Mouse (Mus musculus) activated CD4-positive, CD25-positive, alpha-beta regulatory T cell, adult 4 months (primary cell): Measurements from ENCODE around the gene Usp5. TPM values are rescaled to one million over a fixed set of nuclear protein-coding genes. Genes with fewer than 3 reads are reported as not detected.

Experiments used
- ATAC-seq: one replicate; pipeline ENCODE4 v1.8.0; 2017
- polyA plus RNA-seq, 2 experiments: library from polyadenylated mRNA; unstranded; fragments of 100-300 nt; shearing (Covaris generic); gene quantifications; one replicate each; pipeline ENCODE4 v1.2.1; 2017

Gene Usp5
- polyA plus RNA-seq, 2 experiments from 2014 or later, result 58.3 to 86.0 TPM

- no peak for ATAC-seq
Observed at GRCm38 (mm10) chr6:124780917-124781316, 48.4 kb downstream of the Usp5 start.

GRCm38 (mm10) chr6:124779984-124780416, 49.3 kb downstream of the Usp5 start:
- ATAC-seq, result peak; percentile 23

- ATAC-seq, result peak; percentile 92
Observed at GRCm38 (mm10) chr6:124779222-124779983, 49.9 kb downstream of the Usp5 start, which contains the start of gene Lrrc23. Gene Lrrc23 (minus strand): TSS chr6:124779727.

- ATAC-seq, result no peak
Observed at GRCm38 (mm10) chr6:124770511-124770910, 58.8 kb downstream of the Usp5 start.

GRCm38 (mm10) chr6:124770013-124770412, 59.3 kb downstream of the Usp5 start:
- no peak for ATAC-seq

GRCm38 (mm10) chr6:124769101-124769765, 60.1 kb downstream of the Usp5 start, which contains the start of gene Eno2:
Gene Eno2 (minus strand): TSS chr6:124769673.
- peak; percentile 60 for ATAC-seq

GRCm38 (mm10) chr6:124768704-124769044, 60.6 kb downstream of the Usp5 start:
- ATAC-seq, result peak; percentile 12

- ATAC-seq, result peak; percentile 11
Observed at GRCm38 (mm10) chr6:124767920-124768703, 61.2 kb downstream of the Usp5 start.

- ATAC-seq, result no peak
Observed at GRCm38 (mm10) chr6:124767536-124767919, 61.8 kb downstream of the Usp5 start.

- ATAC-seq, result no peak
Observed at GRCm38 (mm10) chr6:124765951-124766350, 63.3 kb downstream of the Usp5 start.

Other genes starting within 250 kb of the Usp5 start
- gene C1s2, start 193.4 kb downstream of the Usp5 start, polyA plus RNA-seq, result not detected
- 10 to 100 TPM; 24.3 to 25.9 TPM for gene Lpcat3, start 166.5 kb downstream of the Usp5 start, polyA plus RNA-seq
- 100 to 1,000 TPM; 401 to 440 TPM for gene Emg1, start 117.3 kb downstream of the Usp5 start, polyA plus RNA-seq
- 10 to 100 TPM; 72.2 to 87.3 TPM for gene Phb2, start 117.1 kb downstream of the Usp5 start, polyA plus RNA-seq
- 100 to 1,000 TPM; 138 to 144 TPM for gene Ptpn6, start 90.8 kb downstream of the Usp5 start, polyA plus RNA-seq
- gene Grcc10, start 88.1 kb downstream of the Usp5 start, polyA plus RNA-seq, result 100 to 1,000 TPM; 529 to 630 TPM
- not detected for gene Gm45234, start 73.5 kb downstream of the Usp5 start, polyA plus RNA-seq
- gene Atn1, start 73.0 kb downstream of the Usp5 start, polyA plus RNA-seq, result 1 to 10 TPM; 3.3 to 5.7 TPM
- 1 to 10 TPM; 4.4 to 4.7 TPM for gene Eno2, start 59.8 kb downstream of the Usp5 start, polyA plus RNA-seq
- gene Lrrc23, start 49.8 kb downstream of the Usp5 start, polyA plus RNA-seq, result under 1 TPM; 0.61 to 0.73 TPM
- gene Spsb2, start 20.8 kb downstream of the Usp5 start, polyA plus RNA-seq, result 1 to 10 TPM; 1.5 to 2.1 TPM
- gene Tpi1, start 15.2 kb downstream of the Usp5 start, polyA plus RNA-seq, result 10 to 100 TPM; 68.9 to 93.3 TPM
- 10 to 100 TPM; 43.4 to 57.7 TPM for gene Cdca3, start 63 bp upstream of the Usp5 start, polyA plus RNA-seq
- under 1 TPM in 1 of 2 experiments, not detected in 1; 0.19 TPM for gene Gnb3, start 10.8 kb upstream of the Usp5 start, polyA plus RNA-seq
- not detected for gene P3h3, start 28.3 kb upstream of the Usp5 start, polyA plus RNA-seq
- under 1 TPM in 1 of 2 experiments, not detected in 1; 0.21 TPM for gene Gpr162, start 34.5 kb upstream of the Usp5 start, polyA plus RNA-seq
- 100 to 1,000 TPM; 240 to 401 TPM for gene Cd4, start 58.7 kb upstream of the Usp5 start, polyA plus RNA-seq
- 10 to 100 TPM; 23.5 to 30.2 TPM for gene Lag3, start 82.2 kb upstream of the Usp5 start, polyA plus RNA-seq
- 10 to 100 TPM; 12.0 to 12.8 TPM for gene Ptms, start 90.6 kb upstream of the Usp5 start, polyA plus RNA-seq
- gene Mlf2, start 101.9 kb upstream of the Usp5 start, polyA plus RNA-seq, result 10 to 100 TPM; 46.7 to 70.4 TPM
- 10 to 100 TPM; 45.9 to 51.2 TPM for gene Cops7a, start 136.1 kb upstream of the Usp5 start, polyA plus RNA-seq
- not detected for gene Pianp, start 167.2 kb upstream of the Usp5 start, polyA plus RNA-seq
- 1 to 10 TPM; 4.3 to 5.2 TPM for gene Zfp384, start 179.7 kb upstream of the Usp5 start, polyA plus RNA-seq
- gene Ing4, start 210.3 kb upstream of the Usp5 start, polyA plus RNA-seq, result 10 to 100 TPM; 41.5 to 48.1 TPM
- 1 to 10 TPM; 8.1 to 9.7 TPM for gene Acrbp, start 220.2 kb upstream of the Usp5 start, polyA plus RNA-seq
- 1 to 10 TPM; 8.6 to 9.5 TPM for gene Lpar5, start 238.4 kb upstream of the Usp5 start, polyA plus RNA-seq